Mouse (Mus musculus): ENCODE measurements around the gene Selenbp1. TPM values are rescaled to one million over a fixed set of nuclear protein-coding genes. Genes with fewer than 3 reads are reported as not detected.
"Not testable (repeated sequence)": the region's sequence is repeated elsewhere in the genome, so short reads cannot be mapped to it uniquely, and the experiment has no call there.

The Selenbp1 gene
- total RNA-seq, 2 experiments from 2014 or later, result 6.1 to 7.5 TPM

DNA sequence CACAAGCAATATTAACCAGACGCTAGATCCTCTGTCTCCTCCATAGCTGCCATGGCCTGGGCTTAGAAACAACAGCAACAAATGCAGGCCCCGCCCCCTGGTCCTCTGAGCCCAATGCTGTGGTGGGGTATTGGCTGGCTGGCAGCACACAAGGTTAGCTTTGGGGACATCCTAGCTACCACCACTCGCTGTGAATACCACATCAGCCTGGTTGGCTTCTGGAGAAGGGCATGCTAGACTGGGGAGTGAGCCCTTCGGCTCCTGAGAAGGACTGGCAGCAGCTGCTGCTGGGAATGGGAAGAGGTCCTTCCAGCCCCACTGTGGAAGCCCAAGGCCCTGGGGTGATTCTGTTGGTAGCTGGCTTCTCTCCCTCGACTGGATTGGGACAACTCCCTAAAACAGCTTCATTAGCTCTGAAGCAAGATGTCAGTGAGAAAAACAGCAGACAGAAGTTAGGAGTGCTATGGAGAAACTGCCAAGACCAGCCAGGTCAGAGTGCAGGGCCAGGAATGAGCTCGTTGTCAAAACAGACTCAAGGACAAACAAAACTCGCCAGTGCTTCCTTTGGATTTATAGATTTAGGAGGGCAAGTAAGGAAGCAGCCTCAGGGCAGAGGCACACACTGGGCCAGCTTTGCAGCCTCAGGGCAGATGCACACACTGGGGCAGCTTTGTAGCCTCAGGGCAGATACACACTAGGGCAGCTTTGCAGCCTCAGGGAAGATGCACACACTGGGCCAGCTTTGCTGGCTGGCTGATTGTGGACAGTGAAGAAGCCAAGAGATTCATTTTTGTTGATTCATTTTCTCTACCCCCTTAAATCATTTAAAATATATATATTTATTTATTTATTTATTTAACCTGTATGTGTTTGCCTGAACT, 2.2 kb upstream of the Selenbp1 start:
- DNase-seq (ENCODE audit: low spot score in 2 of 2); intact Hi-C loops (cut with DNase I): not testable (repeated sequence)

- intact Hi-C loops (cut with DNase I), result not testable (repeated sequence)
Measured at GRCm38 (mm10) chr3:94931427-94932082, 1.3 kb upstream of the Selenbp1 start.

DNA sequence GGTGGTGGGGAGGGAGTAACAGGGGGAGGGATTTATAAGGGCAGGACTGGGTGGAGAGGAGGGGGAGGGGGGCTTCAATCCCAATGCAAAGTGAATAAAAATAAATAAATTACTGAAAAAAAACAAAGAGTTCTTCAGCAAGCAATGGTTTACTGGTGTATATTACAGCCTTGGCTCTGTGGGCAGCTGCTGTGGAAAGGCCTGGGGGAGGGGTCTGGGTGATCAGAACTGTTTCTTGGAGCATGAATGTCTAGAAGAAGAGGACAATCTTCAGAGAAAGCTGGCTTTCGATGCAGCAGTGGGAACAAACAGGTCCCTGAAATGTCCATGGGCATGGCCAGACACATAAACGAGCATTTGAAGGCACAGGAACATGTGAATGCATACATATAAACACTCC, 577 bp upstream of the Selenbp1 start:
- DNase-seq (ENCODE audit: low spot score in 2 of 2); intact Hi-C loops (cut with DNase I): not testable (repeated sequence)

More at GRCm38 (mm10) chr3:94931427-94932082, 1.3 kb upstream of the Selenbp1 start:
- DNase-seq (ENCODE audit: low spot score in 2 of 2), result not testable (repeated sequence)

DNA sequence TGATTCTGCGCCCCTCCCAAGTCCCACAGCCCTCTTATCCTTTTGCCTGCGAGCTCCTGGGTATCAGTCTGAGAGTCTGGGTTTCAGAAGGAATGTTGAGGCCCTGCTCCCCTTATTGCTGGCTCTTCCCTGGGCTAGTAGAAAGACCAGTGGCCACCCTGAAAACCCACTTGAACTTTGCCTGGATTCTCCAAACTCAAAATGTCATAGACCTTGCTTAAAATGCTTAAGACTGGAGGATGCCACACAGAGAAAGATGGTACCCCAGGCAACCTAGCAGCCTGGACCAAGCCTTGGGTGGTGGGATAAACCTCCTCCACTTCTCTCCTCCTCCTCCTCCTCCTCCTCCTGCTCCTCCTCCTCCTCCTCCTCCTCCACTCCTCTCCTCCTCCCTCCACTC, 748 bp downstream of the Selenbp1 start:
- intact Hi-C loops (cut with DNase I); DNase-seq (ENCODE audit: low spot score in 2 of 2): not testable (repeated sequence)

- intact Hi-C loops (cut with DNase I); DNase-seq (ENCODE audit: low spot score in 2 of 2): not testable (repeated sequence)
Measured at GRCm38 (mm10) chr3:94934564-94934963, 1.7 kb downstream of the Selenbp1 start.

GRCm38 (mm10) chr3:94935332-94935731, 2.5 kb downstream of the Selenbp1 start:
- intact Hi-C loops (cut with DNase I); DNase-seq (ENCODE audit: low spot score in 2 of 2): not testable (repeated sequence)

- intact Hi-C loops (cut with DNase I); DNase-seq (ENCODE audit: low spot score in 2 of 2): not testable (repeated sequence)
Measured at GRCm38 (mm10) chr3:94936147-94936546, 3.3 kb downstream of the Selenbp1 start.

- intact Hi-C loops (cut with DNase I), result not testable (repeated sequence)
Measured at GRCm38 (mm10) chr3:94937194-94937593, 4.3 kb downstream of the Selenbp1 start.

GRCm38 (mm10) chr3:94940033-94940432, 7.2 kb downstream of the Selenbp1 start:
- intact Hi-C loops (cut with DNase I); DNase-seq (ENCODE audit: low spot score in 2 of 2): not testable (repeated sequence)

More at GRCm38 (mm10) chr3:94937194-94937593, 4.3 kb downstream of the Selenbp1 start:
- not testable (repeated sequence) for DNase-seq (ENCODE audit: low spot score in 2 of 2)

DNA sequence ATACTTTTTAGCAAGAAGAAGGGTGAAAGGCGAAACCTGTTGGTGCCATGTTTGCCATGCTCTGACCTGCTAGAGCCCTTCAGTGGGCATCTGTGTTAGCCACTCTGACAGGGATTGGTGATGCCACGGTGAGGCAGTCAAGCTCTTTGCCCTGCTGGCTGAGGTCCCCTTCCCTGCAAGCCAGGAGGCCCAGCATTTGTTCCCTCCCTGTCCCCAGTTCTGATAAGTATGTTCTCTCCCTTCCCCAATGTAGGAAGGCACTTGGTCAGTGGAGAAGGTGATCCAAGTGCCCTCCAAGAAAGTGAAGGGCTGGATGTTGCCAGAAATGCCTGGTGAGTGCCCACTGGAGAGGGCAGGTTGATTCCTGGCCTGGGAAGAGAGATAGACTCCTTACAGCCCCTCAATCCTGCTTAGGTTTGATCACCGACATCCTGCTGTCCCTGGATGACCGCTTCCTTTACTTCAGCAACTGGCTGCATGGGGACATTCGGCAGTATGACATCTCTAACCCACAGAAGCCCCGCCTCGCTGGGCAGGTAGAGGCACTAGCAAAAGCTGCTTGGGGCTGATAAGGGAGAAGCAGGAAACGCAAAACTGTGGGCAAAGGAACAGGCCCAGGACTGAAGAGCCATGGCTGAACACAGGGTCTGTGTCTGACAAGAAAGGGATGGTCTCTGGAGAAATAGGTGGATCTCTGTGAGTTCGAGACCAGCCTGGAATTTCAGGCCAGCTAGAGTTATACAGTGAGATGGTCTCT, 9.5 kb downstream of the Selenbp1 start:
- DNase-seq (ENCODE audit: low spot score in 2 of 2); intact Hi-C loops (cut with DNase I): not testable (repeated sequence)

GRCm38 (mm10) chr3:94943706-94944105, 10.8 kb downstream of the Selenbp1 start:
- intact Hi-C loops (cut with DNase I); DNase-seq (ENCODE audit: low spot score in 2 of 2): not testable (repeated sequence)

- intact Hi-C loops (cut with DNase I), result loop anchor here (1.0 kb wide), 1 partner anchor 49 kb away; no protein-coding TSS in a partner anchor
- no peak for DNase-seq (ENCODE audit: low spot score in 2 of 2)
Measured at GRCm38 (mm10) chr3:94948066-94948614, 15.3 kb downstream of the Selenbp1 start.

DNA sequence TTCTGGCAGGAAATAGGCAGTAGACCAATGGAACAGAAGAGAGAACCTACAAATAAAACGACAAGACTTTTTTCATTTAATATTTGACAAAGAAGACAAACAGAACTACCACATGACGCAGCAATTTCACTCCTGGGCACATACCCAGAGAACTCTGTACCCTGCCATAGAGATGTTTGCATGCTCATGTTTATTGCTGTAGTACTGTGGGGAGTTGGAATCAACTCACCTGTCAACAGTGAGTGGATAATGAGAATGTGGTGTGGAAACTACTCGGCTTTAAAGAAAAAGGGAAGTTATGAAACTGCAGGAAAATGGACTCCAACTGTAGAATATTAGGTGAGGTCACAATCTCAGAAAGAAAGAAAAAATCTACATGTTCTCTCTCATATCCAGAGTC, 16.8 kb downstream of the Selenbp1 start:
- no peak for DNase-seq (ENCODE audit: low spot score in 2 of 2)
- intact Hi-C loops (cut with DNase I), result no loop called here

DNA sequence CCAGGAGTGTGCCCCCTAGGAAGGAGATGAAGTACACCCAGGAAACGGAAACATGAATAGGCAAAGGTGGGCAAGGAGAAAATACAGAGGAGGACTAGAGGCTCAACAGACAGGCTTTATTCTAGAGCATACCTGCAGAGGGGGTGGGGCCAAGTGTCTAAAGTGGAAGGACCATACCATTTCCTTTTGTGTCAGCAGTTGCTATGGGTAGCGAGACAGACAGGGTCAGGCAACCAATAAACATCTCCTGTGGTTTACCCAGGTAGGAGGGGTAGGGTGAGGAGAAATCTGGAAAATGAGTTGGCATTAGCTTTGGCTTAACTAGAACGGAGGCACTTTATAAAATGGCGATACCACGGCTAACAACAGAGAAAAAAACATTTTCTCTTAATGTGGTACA, 19.9 kb downstream of the Selenbp1 start:
- intact Hi-C loops (cut with DNase I), result no loop called here
- peak in 1 of 2 experiments; percentile 47 for DNase-seq (ENCODE audit: low spot score in 2 of 2)

- no peak for DNase-seq (ENCODE audit: low spot score in 2 of 2)
- intact Hi-C loops (cut with DNase I), result no loop called here
Measured at GRCm38 (mm10) chr3:94953384-94953763, 20.5 kb downstream of the Selenbp1 start.

DNA sequence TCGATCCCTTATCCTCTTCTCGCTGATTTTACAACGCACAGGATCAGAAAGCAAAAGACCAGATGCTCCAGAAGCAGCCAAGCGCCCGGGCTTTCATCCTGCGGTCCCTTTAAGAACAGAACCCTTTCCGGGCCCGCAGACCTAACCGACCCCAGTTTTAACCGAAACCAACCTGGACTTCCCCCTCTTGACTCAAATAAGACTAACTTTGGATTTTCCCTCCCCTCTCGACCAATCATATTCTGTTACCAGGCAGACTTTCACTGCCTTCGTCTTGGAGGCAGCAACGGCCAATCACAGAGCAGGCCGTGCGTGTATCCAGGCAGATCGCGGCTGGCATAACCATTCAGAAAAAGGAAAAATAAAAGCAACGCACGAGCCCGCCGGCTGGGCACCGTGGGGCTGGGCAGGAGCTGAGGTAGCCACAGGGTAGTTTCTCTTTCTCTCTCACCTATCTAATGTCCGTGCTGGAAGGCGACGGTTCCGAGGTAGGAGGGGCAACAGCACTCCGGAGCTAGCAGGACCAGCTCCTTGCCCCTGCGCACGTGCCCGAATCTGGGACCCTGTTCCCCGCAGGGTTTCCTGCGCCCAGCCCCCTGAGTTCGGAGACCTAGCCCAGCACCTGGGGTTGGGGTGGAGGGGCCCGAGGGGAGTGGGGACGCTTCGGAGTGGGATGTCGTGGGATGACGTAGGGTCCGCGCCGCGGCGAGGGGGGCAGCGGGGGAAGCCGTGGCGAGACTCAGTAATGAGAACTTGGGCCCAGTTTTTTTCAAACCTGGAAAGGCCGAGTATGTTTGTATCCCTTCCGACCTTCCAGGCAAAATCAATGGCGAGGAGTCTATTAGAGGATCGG, 21.1 kb downstream of the Selenbp1 start, which contains the start of gene Rfx5:
Gene Rfx5 (plus strand): TSS at position 312 of the 853 bp plus-strand sequence.
- peak; percentile 94 to 98 for DNase-seq (ENCODE audit: low spot score in 2 of 2)
- intact Hi-C loops (cut with DNase I), result no loop called here

DNA sequence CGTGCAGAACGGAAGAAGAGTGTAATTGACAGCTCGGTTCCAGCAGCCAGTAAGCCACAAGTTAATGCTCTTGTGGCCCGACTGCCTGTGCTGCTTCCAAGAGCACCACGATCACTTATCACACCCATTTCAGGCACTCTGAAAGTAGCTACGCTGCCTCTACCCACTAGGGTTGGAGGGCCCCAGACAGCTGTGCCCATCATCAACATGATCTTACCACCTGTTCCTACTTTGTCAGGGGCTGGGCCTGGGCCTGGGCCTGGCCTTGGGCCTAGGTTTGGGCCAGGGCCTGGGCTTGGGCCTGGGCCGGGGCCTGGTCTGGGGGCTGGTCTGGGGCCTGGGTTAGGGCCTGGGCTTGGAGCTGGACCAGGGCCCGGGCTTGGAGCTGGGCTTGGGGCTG, 25.4 kb downstream of the Selenbp1 start:
- DNase-seq (ENCODE audit: low spot score in 2 of 2), result no peak
- intact Hi-C loops (cut with DNase I), result no loop called here

- no peak for DNase-seq (ENCODE audit: low spot score in 2 of 2)
- intact Hi-C loops (cut with DNase I), result no loop called here
Measured at GRCm38 (mm10) chr3:94959871-94960270, 27.0 kb downstream of the Selenbp1 start.

All from left cerebral cortex, postnatal 14 days (tissue).